Mouse (Mus musculus) embryonic facial prominence, embryonic 10.5 days (tissue): ENCODE data around the gene Dnajb3. TPM values are rescaled to one million over a fixed set of nuclear protein-coding genes. Genes with fewer than 3 reads are reported as not detected.

Experiments
- DNase-seq: peaks from one replicate; pipeline ENCODE4 v3.0.0-alpha.2; 2017; ENCODE audit warnings: low spot score
- H3K27ac ChIP-seq: fragments of 300-500 bp; sonication (generic); replicated peaks from 2 replicates; pipeline ENCODE4 v1.5.1; 2016; ENCODE audit warnings: mild to moderate bottlenecking
- H3K27me3 ChIP-seq: fragments of 300-500 bp; sonication (generic); replicated peaks from 2 replicates; pipeline ENCODE4 v1.6.1; 2016; ENCODE audit warnings: low read depth, mild to moderate bottlenecking; ENCODE audit not compliant: poor library complexity, severe bottlenecking
- H3K36me3 ChIP-seq: fragments of 300-500 bp; sonication (generic); replicated peaks from 2 replicates; pipeline ENCODE4 v1.6.1; 2016; ENCODE audit warnings: mild to moderate bottlenecking, moderate library complexity
- H3K4me1 ChIP-seq: fragments of 300-500 bp; sonication (generic); 2 replicates; pipeline ENCODE4 v1.6.1; 2016
- H3K4me3 ChIP-seq: fragments of 300-500 bp; sonication (generic); 2 replicates; pipeline ENCODE4 v1.5.1; 2016; ENCODE audit warnings: mild to moderate bottlenecking, moderate library complexity
- H3K9me3 ChIP-seq: fragments of 300-500 bp; sonication (generic); 2 replicates; pipeline ENCODE4 v1.6.1; 2016; ENCODE audit warnings: mild to moderate bottlenecking
- WGBS: fragments of 180-500 bp; shearing (Covaris S2); methylation state at CpG from one replicate; pipeline ENCODE4 v1.1.7; 2016; 5-methylcytosine and 5-hydroxymethylcytosine counted together
- polyA plus RNA-seq: library from polyadenylated mRNA; unstranded; fragments of >200 nt; fragmentation: Nextera tagmentation; extraction: Ambion mirVana; gene quantifications from 2 replicates; pipeline ENCODE4 v1.2.1, GENCODE M21; 2016

Dnajb3 gene
- 10.6 and 12.2 TPM in 2 replicates for polyA plus RNA-seq

GRCm38 (mm10) chr1:88205294-88205922, at the start of gene Dnajb3:
Gene Dnajb3, minus strand, starts transcription at chr1:88205782.
- 0 out of 2 replicates have a peak, but pooled peaks cover 3% of the 10 kb centered on the region for H3K36me3 ChIP-seq
- WGBS: 7% methylated on average over 62 of the region's 62 CpGs
- peak within 1 kb of the TSS; percentile 67 for H3K4me3 ChIP-seq
- peaks cover 15% of the 10 kb centered on the region for H3K27me3 ChIP-seq
- DNase-seq: peak; percentile 90
- peaks cover 17% of the 10 kb centered on the region for H3K9me3 ChIP-seq
- H3K4me1 ChIP-seq: peaks cover 8% of the 10 kb centered on the region
- H3K27ac ChIP-seq: peak within 1 kb of the TSS; percentile 91

GRCm38 (mm10) chr1:88254793-88255465, 49.3 kb upstream of the Dnajb3 start:
- no peak overlapping the region for H3K27ac ChIP-seq
- no peak for DNase-seq
- 87% methylated on average over 12 of the region's 12 CpGs for WGBS
- no peaks in the 10 kb centered on the region for H3K4me1 ChIP-seq
- peaks cover 95% of the 10 kb centered on the region for H3K9me3 ChIP-seq
- H3K4me3 ChIP-seq: no peak overlapping the region
- no peaks in the 10 kb centered on the region for H3K27me3 ChIP-seq
- peaks cover 9% of the 10 kb centered on the region for H3K36me3 ChIP-seq

GRCm38 (mm10) chr1:88253540-88253939, 48.0 kb upstream of the Dnajb3 start:
- Histone ChIP-seq H3K4me1 (no peaks in the 10 kb centered on the region), H3K4me3 (no peak overlapping the region), H3K27me3 (no peaks in the 10 kb centered on the region), H3K9me3 (peaks cover 98% of the 10 kb centered on the region), H3K27ac (no peak overlapping the region), H3K36me3 (no peaks in the 10 kb centered on the region)
- DNase-seq: no peak
- 69% methylated on average over 6 of the region's 6 CpGs for WGBS

- WGBS: 73% methylated on average over 8 of the region's 8 CpGs
- Histone ChIP-seq H3K4me1 (no peaks in the 10 kb centered on the region), H3K9me3 (peaks cover 98% of the 10 kb centered on the region), H3K27ac (no peak overlapping the region), H3K4me3 (no peak overlapping the region), H3K27me3 (no peaks in the 10 kb centered on the region), H3K36me3 (no peaks in the 10 kb centered on the region)
- DNase-seq: no peak
Measured at GRCm38 (mm10) chr1:88253106-88253505, 47.5 kb upstream of the Dnajb3 start.

- Histone ChIP-seq H3K9me3 (peaks cover 96% of the 10 kb centered on the region), H3K4me3 (no peak overlapping the region), H3K27ac (no peak overlapping the region), H3K4me1 (no peaks in the 10 kb centered on the region), H3K36me3 (no peaks in the 10 kb centered on the region), H3K27me3 (no peaks in the 10 kb centered on the region)
- WGBS: 83% methylated on average over 5 of the region's 5 CpGs
- no peak for DNase-seq
Measured at GRCm38 (mm10) chr1:88250023-88250422, 44.4 kb upstream of the Dnajb3 start.

- H3K4me1 ChIP-seq: no peaks in the 10 kb centered on the region
- no peak overlapping the region for H3K4me3 ChIP-seq
- WGBS: 79% methylated on average over 7 of the region's 7 CpGs
- no peaks in the 10 kb centered on the region for H3K27me3 ChIP-seq
- peaks cover 96% of the 10 kb centered on the region for H3K9me3 ChIP-seq
- DNase-seq: no peak
- H3K36me3 ChIP-seq: no peaks in the 10 kb centered on the region
- no peak overlapping the region for H3K27ac ChIP-seq
Measured at GRCm38 (mm10) chr1:88249596-88249995, 44.0 kb upstream of the Dnajb3 start.

- Histone ChIP-seq H3K9me3 (peaks cover 96% of the 10 kb centered on the region), H3K36me3 (no peaks in the 10 kb centered on the region), H3K27ac (no peak overlapping the region), H3K4me3 (no peak overlapping the region), H3K27me3 (no peaks in the 10 kb centered on the region), H3K4me1 (no peaks in the 10 kb centered on the region)
- no peak for DNase-seq
- WGBS: 71% methylated on average over 4 of the region's 4 CpGs
Measured at GRCm38 (mm10) chr1:88248658-88249057, 43.1 kb upstream of the Dnajb3 start.

GRCm38 (mm10) chr1:88247660-88248059, 42.1 kb upstream of the Dnajb3 start:
- DNase-seq: no peak
- Histone ChIP-seq H3K36me3 (no peaks in the 10 kb centered on the region), H3K4me1 (no peaks in the 10 kb centered on the region), H3K9me3 (peaks cover 95% of the 10 kb centered on the region), H3K4me3 (no peak overlapping the region), H3K27ac (no peak overlapping the region), H3K27me3 (no peaks in the 10 kb centered on the region)
- WGBS: 49% methylated on average over 2 of the region's 2 CpGs

- WGBS: 47% methylated on average over 6 of the region's 6 CpGs
- H3K4me1 ChIP-seq: no peaks in the 10 kb centered on the region
- peaks cover 97% of the 10 kb centered on the region for H3K9me3 ChIP-seq
Measured at GRCm38 (mm10) chr1:88246386-88246785, 40.8 kb upstream of the Dnajb3 start.

GRCm38 (mm10) chr1:88245881-88246280, 40.3 kb upstream of the Dnajb3 start:
- no peaks in the 10 kb centered on the region for H3K27me3 ChIP-seq
- no peak overlapping the region for H3K4me3 ChIP-seq
- H3K36me3 ChIP-seq: no peaks in the 10 kb centered on the region
- no peak overlapping the region for H3K27ac ChIP-seq
- 77% methylated on average over 6 of the region's 6 CpGs for WGBS
- peaks cover 96% of the 10 kb centered on the region for H3K9me3 ChIP-seq
- DNase-seq: no peak
- no peaks in the 10 kb centered on the region for H3K4me1 ChIP-seq

More at GRCm38 (mm10) chr1:88246386-88246785, 40.8 kb upstream of the Dnajb3 start:
- Histone ChIP-seq H3K4me3 (no peak overlapping the region), H3K27me3 (no peaks in the 10 kb centered on the region), H3K27ac (no peak overlapping the region), H3K36me3 (no peaks in the 10 kb centered on the region)
- no peak for DNase-seq

GRCm38 (mm10) chr1:88243861-88244260, 38.3 kb upstream of the Dnajb3 start:
- no peaks in the 10 kb centered on the region for H3K36me3 ChIP-seq
- peaks cover 96% of the 10 kb centered on the region for H3K9me3 ChIP-seq
- WGBS: 68% methylated on average over 5 of the region's 5 CpGs
- H3K27ac ChIP-seq: no peak overlapping the region
- DNase-seq: no peak
- H3K4me3 ChIP-seq: no peak overlapping the region
- no peaks in the 10 kb centered on the region for H3K27me3 ChIP-seq
- no peaks in the 10 kb centered on the region for H3K4me1 ChIP-seq

- DNase-seq: no peak
- Histone ChIP-seq H3K9me3 (peaks cover 95% of the 10 kb centered on the region), H3K27ac (no peak overlapping the region), H3K4me1 (no peaks in the 10 kb centered on the region), H3K4me3 (no peak overlapping the region), H3K36me3 (no peaks in the 10 kb centered on the region), H3K27me3 (no peaks in the 10 kb centered on the region)
- 74% methylated on average over 4 of the region's 4 CpGs for WGBS
Measured at GRCm38 (mm10) chr1:88240579-88240978, 35.0 kb upstream of the Dnajb3 start.

- WGBS: 73% methylated on average over 5 of the region's 5 CpGs
- no peak overlapping the region for H3K27ac ChIP-seq
Measured at GRCm38 (mm10) chr1:88240072-88240471, 34.5 kb upstream of the Dnajb3 start.

More at GRCm38 (mm10) chr1:88240072-88240471, 34.5 kb upstream of the Dnajb3 start:
- no peak overlapping the region for H3K4me3 ChIP-seq
- no peaks in the 10 kb centered on the region for H3K36me3 ChIP-seq
- H3K27me3 ChIP-seq: no peaks in the 10 kb centered on the region
- DNase-seq: no peak
- H3K9me3 ChIP-seq: peaks cover 95% of the 10 kb centered on the region
- H3K4me1 ChIP-seq: no peaks in the 10 kb centered on the region
